Comparison of ENCODE assay signal across 10 mouse cellular contexts in genomic region chr1:168180622-168181441, GRCm38 (mm10).
A peak's percentile ranks its signal among the peaks of the same experiment; 100 is the strongest.
DNase-seq lines count a peak whose midpoint lies in the region; ATAC-seq and TF ChIP-seq lines count a peak whose summit lies in the region.
"Had no signal": no experiment of that assay in that cellular context is flagged by ENCODE, and none has a peak within 500 bp of the region (broad histone marks: within the 10 kb centered on the region; RNA-seq: fewer than 3 reads in every experiment).

No protein-coding gene starts in this region.

- intact Hi-C loops in gastrocnemius, postnatal 14 days (cut with DNase I; ENCODE audit: low total_unique reads), result no loop called here

- no peak overlapping the region for H3K4me3 ChIP-seq in layer of hippocampus, adult 2 months
- H3K4me3 ChIP-seq in kidney, postnatal 0 days (replicated peaks; ENCODE audit: low read depth, low read length), result no peak overlapping the region
- H3K4me3 ChIP-seq: megakaryocyte, embryonic 14.5 days had no signal

- WGBS in kidney, postnatal 0 days, result 75% methylated on average over 9 of the region's 9 CpGs

- H3K36me3 ChIP-seq in kidney, postnatal 0 days (ENCODE audit: insufficient read depth, low read length), result peaks cover 25% of the 10 kb centered on the region

- H3K9ac ChIP-seq in kidney, postnatal 0 days (ENCODE audit: low read depth, low read length), result no peak overlapping the region

- H3K4me2 ChIP-seq in kidney, postnatal 0 days (ENCODE audit: low read length), result no peak overlapping the region

- peak overlapping the region; percentile 5; the same call in 1 of the 2 replicates for H3K27ac ChIP-seq in layer of hippocampus, adult 2 months
- no peak overlapping the region for H3K27ac ChIP-seq in kidney, postnatal 0 days

- DNase-seq in layer of hippocampus, adult 2 months (ENCODE audit: low spot score in 2 of 2), result no peak
- no peak for DNase-seq in layer of hippocampus, adult 18-20 months (ENCODE audit: low spot score in 2 of 2)
- DNase-seq in gastrocnemius, postnatal 14 days, result peak; percentile 65
- peak; percentile 61 for DNase-seq in kidney, postnatal 0 days (ENCODE audit: low spot score)
- DNase-seq in right cerebral cortex, postnatal 14 days, result peak; percentile 32
- no peak for DNase-seq in layer of hippocampus, postnatal 10 days (ENCODE audit: low spot score in 2 of 2)
- DNase-seq in cerebellum, postnatal 25 days, result no peak

- no peak for ATAC-seq in kidney, postnatal 0 days (replicated peaks; ENCODE audit: low FRiP score, low read depth)
- ATAC-seq in megakaryocyte-erythroid progenitor cell, adult 5-6 weeks (replicated peaks; ENCODE audit: low FRiP score, low TSS enrichment, poor library complexity, severe bottlenecking), result no peak

- no peaks in the 10 kb centered on the region for H3K27me3 ChIP-seq in kidney, postnatal 0 days (ENCODE audit: insufficient read depth, low read length)
- H3K27me3 ChIP-seq: megakaryocyte, embryonic 14.5 days; Patski had no signal

- TF ChIP-seq CTCF in layer of hippocampus, adult 2 months (conservative IDR thresholded peaks at IDR 0.05), result no peak
- no peak for TF ChIP-seq CTCF in kidney, postnatal 0 days (IDR thresholded peaks at IDR 0.05; ENCODE audit: low read depth)

- H3K9me3 ChIP-seq in kidney, postnatal 0 days (replicated peaks; ENCODE audit: low read length), result no peaks in the 10 kb centered on the region
- H3K9me3 ChIP-seq: megakaryocyte, embryonic 14.5 days had no signal

- no peaks in the 10 kb centered on the region for H3K4me1 ChIP-seq in kidney, postnatal 0 days (replicated peaks; ENCODE audit: insufficient read depth, low read length)

Comparison
In these comparisons a context has a peak if more than half of its experiments do, and no peak if none do; other contexts are left out.
1. DNase-seq: peak in gastrocnemius, postnatal 14 days (single experiment), kidney, postnatal 0 days (single experiment) and right cerebral cortex, postnatal 14 days (single experiment); none in layer of hippocampus, adult 2 months (0 of 2), layer of hippocampus, adult 18-20 months (0 of 2), layer of hippocampus, postnatal 10 days (0 of 2) and cerebellum, postnatal 25 days (0 of 2).